In genomic region chr15:98601832-98602190, GRCm38 (mm10) we compare ENCODE assay signal across 11 mouse cellular contexts. TPM values are rescaled to one million over a fixed set of nuclear protein-coding genes. Genes with fewer than 3 reads are reported as not detected.
DNase-seq lines count a peak whose midpoint lies in the region; ATAC-seq and TF ChIP-seq lines count a peak whose summit lies in the region.
"Had no signal": no experiment of that assay in that cellular context is flagged by ENCODE, and none has a peak within 500 bp of the region (broad histone marks: within the 10 kb centered on the region; RNA-seq: fewer than 3 reads in every experiment).

No protein-coding gene starts in this region.

- no peak for DNase-seq in heart, adult 9 months (ENCODE audit: low spot score in 2 of 2)
- DNase-seq in lung, postnatal 0 days (ENCODE audit: low spot score): no peak
- no peak for DNase-seq in lung, postnatal 14 days
- no peak for DNase-seq in hindbrain, postnatal 0 days (ENCODE audit: low spot score)
- no peak for DNase-seq in thymus, postnatal 36 days
- DNase-seq in midbrain, embryonic 10.5 days (ENCODE audit: low spot score): no peak
- DNase-seq: cerebellum, postnatal 36 days; thymus, postnatal 4 days had no signal

- peak overlapping the region; percentile 91 for H3K4me2 ChIP-seq in heart, embryonic 12.5 days
- peak overlapping the region; percentile 44 for H3K4me2 ChIP-seq in lung, postnatal 0 days (replicated peaks; ENCODE audit: low read depth, low read length)
- H3K4me2 ChIP-seq in hindbrain, postnatal 0 days (ENCODE audit: low read depth, low read length): no peak overlapping the region

- H3K27ac ChIP-seq in heart, embryonic 12.5 days (ENCODE audit: poor library complexity, severe bottlenecking): peak overlapping the region; percentile 99
- H3K27ac ChIP-seq in lung, postnatal 0 days (ENCODE audit: low read length): no peak overlapping the region
- H3K27ac ChIP-seq in hindbrain, postnatal 0 days: no peak overlapping the region
- H3K27ac ChIP-seq in olfactory bulb, adult 2 months (ENCODE audit: insufficient read depth, low read depth, low read length): no peak overlapping the region
- no peak overlapping the region for H3K27ac ChIP-seq in midbrain, embryonic 10.5 days (replicated peaks)
- H3K27ac ChIP-seq: macrophage had no signal

- no peaks in the 10 kb centered on the region for H3K9me3 ChIP-seq in heart, embryonic 12.5 days (replicated peaks)
- H3K9me3 ChIP-seq in lung, postnatal 0 days (ENCODE audit: low read length): no peaks in the 10 kb centered on the region
- H3K9me3 ChIP-seq in hindbrain, postnatal 0 days (ENCODE audit: low read length): no peaks in the 10 kb centered on the region
- H3K9me3 ChIP-seq in midbrain, embryonic 10.5 days (replicated peaks): no peaks in the 10 kb centered on the region

- TF ChIP-seq POLR2A in olfactory bulb, adult 2 months (IDR thresholded peaks at IDR 0.05; ENCODE audit: insufficient read depth, low read depth, low read length): no peak

- H3K4me3 ChIP-seq in heart, embryonic 12.5 days: peak overlapping the region; percentile 44
- no peak overlapping the region for H3K4me3 ChIP-seq in lung, postnatal 0 days (ENCODE audit: low read depth, low read length)
- H3K4me3 ChIP-seq in hindbrain, postnatal 0 days (ENCODE audit: low read length): no peak overlapping the region
- 0 out of 2 replicates have a peak overlapping the region, but pooled peaks have one; percentile 2 for H3K4me3 ChIP-seq in olfactory bulb, adult 2 months (ENCODE audit: insufficient read depth, low read depth, low read length)
- no peak overlapping the region for H3K4me3 ChIP-seq in midbrain, embryonic 10.5 days

- peaks cover 76% of the 10 kb centered on the region for H3K36me3 ChIP-seq in heart, embryonic 12.5 days
- H3K36me3 ChIP-seq in lung, postnatal 0 days (ENCODE audit: insufficient read depth, low read length): peaks cover 28% of the 10 kb centered on the region
- peaks cover 32% of the 10 kb centered on the region for H3K36me3 ChIP-seq in hindbrain, postnatal 0 days (ENCODE audit: insufficient read depth, low read length)
- H3K36me3 ChIP-seq in midbrain, embryonic 10.5 days: peaks cover 96% of the 10 kb centered on the region

- H3K9ac ChIP-seq in heart, embryonic 12.5 days: peak overlapping the region; percentile 82
- no peak overlapping the region; the same call in 1 of the 2 replicates for H3K9ac ChIP-seq in lung, postnatal 0 days (replicated peaks; ENCODE audit: low read depth)
- H3K9ac ChIP-seq in hindbrain, postnatal 0 days (replicated peaks; ENCODE audit: low read length): 0 out of 2 replicates have a peak overlapping the region, but pooled peaks have one; percentile 15

- no peak; the same call in 1 of the 2 replicates for ATAC-seq in heart, embryonic 12.5 days (ENCODE audit: insufficient number of reproducible peaks, low FRiP score)
- no peak for ATAC-seq in lung, postnatal 0 days
- no peak for ATAC-seq in hindbrain, postnatal 0 days

- no peaks in the 10 kb centered on the region for H3K27me3 ChIP-seq in heart, embryonic 12.5 days (replicated peaks)
- H3K27me3 ChIP-seq in lung, postnatal 0 days (replicated peaks; ENCODE audit: insufficient read depth, low read length): no peaks in the 10 kb centered on the region
- H3K27me3 ChIP-seq in hindbrain, postnatal 0 days (ENCODE audit: insufficient read depth, low read length): no peaks in the 10 kb centered on the region
- no peaks in the 10 kb centered on the region for H3K27me3 ChIP-seq in midbrain, embryonic 10.5 days (ENCODE audit: low read depth, poor library complexity, severe bottlenecking)

- no peak for TF ChIP-seq CTCF in lung, postnatal 0 days (IDR thresholded peaks at IDR 0.05)
- no peak for TF ChIP-seq CTCF in hindbrain, postnatal 0 days (IDR thresholded peaks at IDR 0.05; ENCODE audit: low read depth)
- TF ChIP-seq CTCF in olfactory bulb, adult 2 months (IDR thresholded peaks at IDR 0.05; ENCODE audit: insufficient read depth, low read depth, low read length): no peak

- no peak for TF ChIP-seq EP300 in lung, postnatal 0 days (IDR thresholded peaks at IDR 0.05)

- peaks cover 75% of the 10 kb centered on the region for H3K4me1 ChIP-seq in heart, embryonic 12.5 days (replicated peaks)
- H3K4me1 ChIP-seq in lung, postnatal 0 days (ENCODE audit: insufficient read depth, low read depth, low read length): peaks cover 14% of the 10 kb centered on the region; the same call in 1 of the 2 replicates
- H3K4me1 ChIP-seq in hindbrain, postnatal 0 days (ENCODE audit: insufficient read depth, low read length): no peaks in the 10 kb centered on the region
- H3K4me1 ChIP-seq in olfactory bulb, adult 2 months (ENCODE audit: control insufficient read depth, insufficient read depth, low read length): peaks cover 44% of the 10 kb centered on the region
- peaks cover 23% of the 10 kb centered on the region for H3K4me1 ChIP-seq in midbrain, embryonic 10.5 days

- 25% methylated on average over 7 of the region's 7 CpGs for WGBS in heart, embryonic 12.5 days
- 53% methylated on average over 7 of the region's 7 CpGs for WGBS in lung, postnatal 0 days
- WGBS in hindbrain, postnatal 0 days: 71% methylated on average over 7 of the region's 7 CpGs
- WGBS in olfactory bulb, adult 2 months: 71% methylated on average over 7 of the region's 7 CpGs
- WGBS in midbrain, embryonic 10.5 days: 83% methylated on average over 7 of the region's 7 CpGs

RNA-seq across cellular contexts. Expression of gene Adcy6, which starts 8.1 kb away (rescaled TPM):
- 46.7 and 46.8 TPM in 2 replicates for polyA plus RNA-seq in heart, embryonic 12.5 days (2016; fragmentation: Nextera tagmentation; extraction: Ambion mirVana)
- 9.2 and 12.1 TPM in 2 replicates for polyA plus RNA-seq in lung, postnatal 0 days (2015; fragmentation: Nextera tagmentation; extraction: Ambion mirVana)
- total RNA-seq in hindbrain, postnatal 0 days (2014; rRNA removed): 35.1 and 43.2 TPM in 2 replicates
- 5.8 and 6.2 TPM in 2 replicates for polyA plus RNA-seq in hindbrain, postnatal 0 days (2015; fragmentation: Nextera tagmentation; extraction: Ambion mirVana)
- polyA plus RNA-seq in olfactory bulb, adult 2 months (2012; ENCODE audit: insufficient read depth, insufficient read length, low replicate concordance, missing spikeins): 87.5 TPM in 1 of 2 replicates, not detected in the other
- 11.8 and 12.1 TPM in 2 replicates for polyA plus RNA-seq in midbrain, embryonic 10.5 days (2016; fragmentation: Nextera tagmentation; extraction: Ambion mirVana)

RNA-seq across cellular contexts. Expression of gene Cacnb3, which starts 28.8 kb away (rescaled TPM):
- polyA plus RNA-seq in heart, embryonic 12.5 days (2016; fragmentation: Nextera tagmentation; extraction: Ambion mirVana): 9.5 and 10.3 TPM in 2 replicates
- 7.4 and 10.7 TPM in 2 replicates for polyA plus RNA-seq in lung, postnatal 0 days (2015; fragmentation: Nextera tagmentation; extraction: Ambion mirVana)
- 166 and 183 TPM in 2 replicates for total RNA-seq in hindbrain, postnatal 0 days (2014; rRNA removed)
- polyA plus RNA-seq in hindbrain, postnatal 0 days (2015; fragmentation: Nextera tagmentation; extraction: Ambion mirVana): 75.0 and 83.1 TPM in 2 replicates
- not detected in 2 replicates for polyA plus RNA-seq in olfactory bulb, adult 2 months (2012; ENCODE audit: insufficient read depth, insufficient read length, low replicate concordance, missing spikeins)
- polyA plus RNA-seq in midbrain, embryonic 10.5 days (2016; fragmentation: Nextera tagmentation; extraction: Ambion mirVana): 36.1 and 50.9 TPM in 2 replicates

RNA-seq across cellular contexts. Expression of gene 4930415O20Rik, which starts 31.0 kb away (rescaled TPM):
- polyA plus RNA-seq in heart, embryonic 12.5 days (2016; fragmentation: Nextera tagmentation; extraction: Ambion mirVana): not detected in 2 replicates
- 0.31 TPM in 1 of 2 replicates, not detected in the other for polyA plus RNA-seq in lung, postnatal 0 days (2015; fragmentation: Nextera tagmentation; extraction: Ambion mirVana)
- not detected in 2 replicates for total RNA-seq in hindbrain, postnatal 0 days (2014; rRNA removed)
- polyA plus RNA-seq in hindbrain, postnatal 0 days (2015; fragmentation: Nextera tagmentation; extraction: Ambion mirVana): not detected in 2 replicates
- not detected in 2 replicates for polyA plus RNA-seq in olfactory bulb, adult 2 months (2012; ENCODE audit: insufficient read depth, insufficient read length, low replicate concordance, missing spikeins)
- 0.43 TPM in 1 of 2 replicates, not detected in the other for polyA plus RNA-seq in midbrain, embryonic 10.5 days (2016; fragmentation: Nextera tagmentation; extraction: Ambion mirVana)
- polyA plus RNA-seq: macrophage had no signal

RNA-seq across cellular contexts. Expression of gene Ccnt1, which starts 31.1 kb away (rescaled TPM):
- 37.9 and 39.5 TPM in 2 replicates for polyA plus RNA-seq in heart, embryonic 12.5 days (2016; fragmentation: Nextera tagmentation; extraction: Ambion mirVana)
- 31.0 and 32.2 TPM in 2 replicates for polyA plus RNA-seq in lung, postnatal 0 days (2015; fragmentation: Nextera tagmentation; extraction: Ambion mirVana)
- 31.2 and 42.4 TPM in 2 replicates for total RNA-seq in hindbrain, postnatal 0 days (2014; rRNA removed)
- 42.7 and 42.9 TPM in 2 replicates for polyA plus RNA-seq in hindbrain, postnatal 0 days (2015; fragmentation: Nextera tagmentation; extraction: Ambion mirVana)
- polyA plus RNA-seq in olfactory bulb, adult 2 months (2012; ENCODE audit: insufficient read depth, insufficient read length, low replicate concordance, missing spikeins): 109 TPM in 1 of 2 replicates, not detected in the other
- 59.0 and 61.3 TPM in 2 replicates for polyA plus RNA-seq in midbrain, embryonic 10.5 days (2016; fragmentation: Nextera tagmentation; extraction: Ambion mirVana)

Comparison
In these comparisons a context has a peak if more than half of its experiments do, and no peak if none do; other contexts are left out.
1. H3K4me3 ChIP-seq: peak in heart, embryonic 12.5 days (single experiment) and olfactory bulb, adult 2 months (single experiment); none in lung, postnatal 0 days (single experiment), hindbrain, postnatal 0 days (single experiment) and midbrain, embryonic 10.5 days (single experiment).